Mouse (Mus musculus) CD4-positive helper T cell, adult 2 months (primary cell): Measurements from ENCODE around the gene 4930404H24Rik.
A peak's percentile ranks its signal among the peaks of the same experiment; 100 is the strongest.

ENCODE experiments used
- DNase-seq: peaks from one replicate; pipeline ENCODE4 v3.0.0-alpha.2; 2012; ENCODE audit warnings: low read depth, missing footprints, low spot score

4930404H24Rik gene

GRCm38 (mm10) chr2:153492573-153493392 lies at the start of gene 4930404H24Rik:
TSS of gene 4930404H24Rik (plus strand) at chr2:153492790.
- DNase-seq: peak; percentile 82

- DNase-seq: no peak
These were observed 49.0 kb upstream of the 4930404H24Rik start for GRCm38 (mm10) chr2:153443434-153444240.

- peak; percentile 71 for DNase-seq
These were observed 48.1 kb upstream of the 4930404H24Rik start for GRCm38 (mm10) chr2:153444254-153445136.

GRCm38 (mm10) chr2:153445137-153446016 lies 47.2 kb upstream of the 4930404H24Rik start:
- DNase-seq: peak; percentile 24

- DNase-seq: peak; percentile 75
These were observed 46.6 kb upstream of the 4930404H24Rik start for GRCm38 (mm10) chr2:153446017-153446408.

- no peak for DNase-seq
These were observed 46.1 kb upstream of the 4930404H24Rik start for GRCm38 (mm10) chr2:153446476-153446875.

GRCm38 (mm10) chr2:153447719-153448118 lies 44.9 kb upstream of the 4930404H24Rik start:
- DNase-seq: no peak

- no peak for DNase-seq
These were observed 44.1 kb upstream of the 4930404H24Rik start for GRCm38 (mm10) chr2:153448519-153448918.

- no peak for DNase-seq
These were observed 38.4 kb upstream of the 4930404H24Rik start for GRCm38 (mm10) chr2:153453961-153454759.

- DNase-seq: no peak
These were observed 37.6 kb upstream of the 4930404H24Rik start for GRCm38 (mm10) chr2:153454841-153455506.

GRCm38 (mm10) chr2:153457467-153457866 lies 35.1 kb upstream of the 4930404H24Rik start:
- no peak for DNase-seq

- no peak for DNase-seq
These were observed 34.6 kb upstream of the 4930404H24Rik start for GRCm38 (mm10) chr2:153458022-153458441.

GRCm38 (mm10) chr2:153463257-153463656 lies 29.3 kb upstream of the 4930404H24Rik start:
- no peak for DNase-seq

GRCm38 (mm10) chr2:153467372-153467771 lies 25.2 kb upstream of the 4930404H24Rik start:
- DNase-seq: no peak

- DNase-seq: no peak
These were observed 23.3 kb upstream of the 4930404H24Rik start for GRCm38 (mm10) chr2:153469317-153469716.

- no peak for DNase-seq
These were observed 22.8 kb upstream of the 4930404H24Rik start for GRCm38 (mm10) chr2:153469764-153470163.

- no peak for DNase-seq
These were observed 21.6 kb upstream of the 4930404H24Rik start for GRCm38 (mm10) chr2:153470983-153471382.

GRCm38 (mm10) chr2:153475114-153476112 lies 17.2 kb upstream of the 4930404H24Rik start:
- no peak for DNase-seq
